Mouse (Mus musculus) monocyte, adult 5-6 weeks (primary cell): ENCODE results near the gene Brwd3. TPM values are rescaled to one million over a fixed set of nuclear protein-coding genes. Genes with fewer than 3 reads are reported as not detected.
A peak's percentile ranks its signal among the peaks of the same experiment; 100 is the strongest.

Experiments
- ATAC-seq: fragments of 153-309, 156-312 bp; replicated peaks from 2 replicates; pipeline ENCODE4 v1.8.0; 2017; ENCODE audit warnings: mild to moderate bottlenecking; ENCODE audit not compliant: low TSS enrichment, insufficient number of reproducible peaks, severe bottlenecking, poor library complexity, low FRiP score
- total RNA-seq: library from RNA; stranded (forward); fragments of 200-1000, 200-491, 200-594 nt; gene quantifications from 3 replicates; pipeline ENCODE4 v1.2.3, GENCODE M21; 2017

Gene Brwd3
- total RNA-seq, result 7.1 to 12.9 TPM (median 11.1 TPM) in 3 replicates

GRCm38 (mm10) chrX:108834090-108834774 lies at the start of gene Brwd3:
Brwd3 (minus strand) TSS chrX:108834372.
- peak; percentile 97 for ATAC-seq

GRCm38 (mm10) chrX:108862632-108863031 lies 28.5 kb upstream of the Brwd3 start:
- no peak for ATAC-seq

- ATAC-seq, result no peak
Measured at GRCm38 (mm10) chrX:108842705-108843104, 8.5 kb upstream of the Brwd3 start.

GRCm38 (mm10) chrX:108836416-108836815 lies 2.2 kb upstream of the Brwd3 start:
- ATAC-seq, result no peak

GRCm38 (mm10) chrX:108835233-108835632 lies 1.1 kb upstream of the Brwd3 start:
- no peak for ATAC-seq

- ATAC-seq, result no peak
Measured at GRCm38 (mm10) chrX:108833381-108834020, 671 bp downstream of the Brwd3 start.

- peak; percentile 76 for ATAC-seq
Measured at GRCm38 (mm10) chrX:108832674-108833189, 1.4 kb downstream of the Brwd3 start.

GRCm38 (mm10) chrX:108831231-108831630 lies 2.9 kb downstream of the Brwd3 start:
- ATAC-seq, result no peak

- ATAC-seq, result no peak
Measured at GRCm38 (mm10) chrX:108828111-108828510, 6.1 kb downstream of the Brwd3 start.

- ATAC-seq, result no peak
Measured at GRCm38 (mm10) chrX:108797268-108797667, 36.9 kb downstream of the Brwd3 start.

GRCm38 (mm10) chrX:108783724-108784123 lies 50.4 kb downstream of the Brwd3 start:
- ATAC-seq, result no peak

GRCm38 (mm10) chrX:108731755-108732154 lies 102.4 kb downstream of the Brwd3 start:
- ATAC-seq, result no peak

GRCm38 (mm10) chrX:108729564-108729963 lies 104.6 kb downstream of the Brwd3 start:
- no peak for ATAC-seq

- no peak for ATAC-seq
Measured at GRCm38 (mm10) chrX:108729068-108729467, 105.1 kb downstream of the Brwd3 start.

GRCm38 (mm10) chrX:108728334-108728733 lies 105.8 kb downstream of the Brwd3 start:
- ATAC-seq, result no peak

GRCm38 (mm10) chrX:108724241-108724640 lies 109.9 kb downstream of the Brwd3 start:
- no peak for ATAC-seq

- no peak for ATAC-seq
Measured at GRCm38 (mm10) chrX:108722447-108722846, 111.7 kb downstream of the Brwd3 start.

GRCm38 (mm10) chrX:108704312-108704711 lies 129.9 kb downstream of the Brwd3 start:
- ATAC-seq, result no peak
